Mouse (Mus musculus): ENCODE measurements around the gene Wdr63. TPM values are rescaled to one million over a fixed set of nuclear protein-coding genes. Genes with fewer than 3 reads are reported as not detected.

The Wdr63 gene
- total and polyA plus RNA-seq, 3 experiments = not detected

DNA sequence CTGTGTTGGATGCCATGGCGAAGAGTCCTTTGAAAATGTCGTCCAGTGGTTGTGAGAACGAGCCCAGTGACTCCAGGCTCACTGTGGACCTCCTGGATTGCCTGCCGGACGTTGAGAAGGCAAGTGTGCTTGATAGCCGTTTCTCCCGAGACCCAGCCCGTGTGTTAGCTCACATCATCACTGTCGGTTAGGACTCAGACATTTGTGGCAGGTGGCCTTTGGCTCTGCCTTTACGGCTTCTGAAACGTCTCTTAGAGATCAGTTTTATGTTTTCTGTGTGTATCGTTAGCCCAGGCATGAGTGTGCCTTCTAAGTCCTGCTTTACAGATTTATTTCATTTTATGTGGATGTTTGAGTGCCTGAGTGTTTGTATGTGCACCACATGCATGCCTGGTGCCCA, 93.6 kb downstream of the Wdr63 start:
- no peak for TF ChIP-seq ETS1 (IDR thresholded peaks at IDR 0.05; ENCODE audit: low read depth, low read length)
- TF ChIP-seq MYB (IDR thresholded peaks at IDR 0.05; ENCODE audit: low read depth, low read length) = no peak
- no peak for TF ChIP-seq CHD2 (IDR thresholded peaks at IDR 0.05; ENCODE audit: low read length)
- no peak for TF ChIP-seq TAL1 (IDR thresholded peaks at IDR 0.05; ENCODE audit: low read length)
- TF ChIP-seq SMC3 (IDR thresholded peaks at IDR 0.05; ENCODE audit: low read depth, low read length) = no peak
- TF ChIP-seq POLR2AphosphoS5 (IDR thresholded peaks at IDR 0.05; ENCODE audit: borderline replicate concordance, low read depth, low read length) = no peak
- TF ChIP-seq JUND (IDR thresholded peaks at IDR 0.05; ENCODE audit: low read depth, low read length) = no peak
- no peak for TF ChIP-seq BHLHE40 (IDR thresholded peaks at IDR 0.05; ENCODE audit: borderline replicate concordance, low read depth, low read length)
- no peak for TF ChIP-seq MXI1 (IDR thresholded peaks at IDR 0.05; ENCODE audit: low read depth, low read length)
- TF ChIP-seq UBTF (IDR thresholded peaks at IDR 0.05; ENCODE audit: borderline replicate concordance, insufficient read depth, low read depth, low read length) = no peak
- TF ChIP-seq TBP (IDR thresholded peaks at IDR 0.05; ENCODE audit: low read depth, low read length) = no peak
- TF ChIP-seq CHD1 (IDR thresholded peaks at IDR 0.05; ENCODE audit: low read depth, low read length) = no peak
- no peak for TF ChIP-seq GATA1 (IDR thresholded peaks at IDR 0.05; ENCODE audit: low read depth, low read length)
- Histone ChIP-seq H3K4me1 (ENCODE audit: control insufficient read depth in 1 of 2, insufficient read depth in 2 of 2, low read length in 2 of 2) (no peaks in the 10 kb centered on the region), H3K9ac (ENCODE audit: control insufficient read depth, low read depth, low read length, poor library complexity, severe bottlenecking) (no peak overlapping the region), H3K36me3 (ENCODE audit: control insufficient read depth in 1 of 2, insufficient read depth in 2 of 2, low read length in 2 of 2) (peaks cover 0 to 18% of the 10 kb centered on the region in 2 experiments; a peak in 2 of 4 replicates), H3K27me3 (ENCODE audit: control insufficient read depth in 1 of 2, insufficient read depth in 2 of 2, low read length in 2 of 2) (no peaks in the 10 kb centered on the region; a peak in 1 of 4 replicates), H3K79me2 (ENCODE audit: control insufficient read depth, insufficient read depth, low read length, poor library complexity) (0 out of 2 replicates have a peak, but pooled peaks cover 1% of the 10 kb centered on the region), H3K9me3 (replicated peaks; ENCODE audit: insufficient read depth, low read length) (no peaks in the 10 kb centered on the region), H3K27ac (ENCODE audit: control insufficient read depth, low read depth, low read length) (no peak overlapping the region), H3K4me3 (ENCODE audit: control insufficient read depth in 1 of 2, insufficient read depth in 1 of 2, low read depth in 2 of 2, low read length in 2 of 2) (no peak overlapping the region)
- no peak for DNase-seq (ENCODE audit: low read depth, low spot score)

DNA sequence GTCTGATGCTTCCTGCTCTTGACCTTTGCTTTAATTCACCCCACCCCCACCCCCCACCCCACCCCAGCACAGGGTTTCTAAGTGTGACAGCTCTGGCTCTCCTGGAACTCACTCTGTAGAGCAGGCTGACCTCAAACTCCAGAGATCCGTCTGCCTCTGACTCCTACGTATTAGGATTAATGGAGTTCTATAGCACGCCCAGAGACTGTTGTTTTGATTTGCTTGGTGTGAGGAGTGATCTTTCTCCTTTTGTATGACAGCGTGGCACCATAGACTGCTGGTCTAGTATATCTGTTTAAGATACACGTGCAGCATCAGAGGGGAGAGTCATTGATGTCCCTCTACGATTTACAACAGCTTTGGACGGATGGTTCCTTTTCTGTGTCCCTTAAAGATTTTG, 94.4 kb downstream of the Wdr63 start:
- no peaks in the 10 kb centered on the region for H3K9me3 ChIP-seq (replicated peaks; ENCODE audit: insufficient read depth, low read length)

More for the DNA sequence above, 94.4 kb downstream of the Wdr63 start:
- no peak for TF ChIP-seq MYB (IDR thresholded peaks at IDR 0.05; ENCODE audit: low read depth, low read length)
- TF ChIP-seq MAZ (IDR thresholded peaks at IDR 0.05; ENCODE audit: low read depth, low read length) = no peak
- TF ChIP-seq KAT2A (conservative IDR thresholded peaks at IDR 0.05; ENCODE audit: low read depth, low read length) = no peak
- no peak for TF ChIP-seq ZMIZ1 (IDR thresholded peaks at IDR 0.05; ENCODE audit: low read depth, low read length)
- TF ChIP-seq POLR2A (IDR thresholded peaks at IDR 0.05; ENCODE audit: control insufficient read depth in 1 of 2, insufficient read depth in 1 of 2, low read depth in 1 of 2, low read length in 2 of 2, poor library complexity in 1 of 2) = no peak
- TF ChIP-seq RCOR1 (IDR thresholded peaks at IDR 0.05; ENCODE audit: low read depth, low read length) = no peak
- no peak for TF ChIP-seq NRF1 (IDR thresholded peaks at IDR 0.05; ENCODE audit: insufficient read depth, low read depth, low read length, poor library complexity, severe bottlenecking)
- no peak for TF ChIP-seq ELF1 (IDR thresholded peaks at IDR 0.05; ENCODE audit: low read depth, low read length)
- TF ChIP-seq BHLHE40 (IDR thresholded peaks at IDR 0.05; ENCODE audit: borderline replicate concordance, low read depth, low read length) = no peak
- TF ChIP-seq UBTF (IDR thresholded peaks at IDR 0.05; ENCODE audit: borderline replicate concordance, insufficient read depth, low read depth, low read length) = no peak
- no peak for TF ChIP-seq POLR2AphosphoS5 (IDR thresholded peaks at IDR 0.05; ENCODE audit: borderline replicate concordance, low read depth, low read length)
- no peak for TF ChIP-seq ZNF384 (IDR thresholded peaks at IDR 0.05; ENCODE audit: low read depth, low read length)
- TF ChIP-seq E2F4 (IDR thresholded peaks at IDR 0.05; ENCODE audit: borderline replicate concordance, low read depth, low read length) = no peak
- TF ChIP-seq ZKSCAN1 (IDR thresholded peaks at IDR 0.05; ENCODE audit: low read depth, low read length) = no peak
- no peak for TF ChIP-seq GABPA (IDR thresholded peaks at IDR 0.05; ENCODE audit: low read depth, low read length)
- no peak for TF ChIP-seq MXI1 (IDR thresholded peaks at IDR 0.05; ENCODE audit: low read depth, low read length)
- Histone ChIP-seq H3K27ac (ENCODE audit: control insufficient read depth, low read depth, low read length) (no peak overlapping the region), H3K4me1 (ENCODE audit: control insufficient read depth in 1 of 2, insufficient read depth in 2 of 2, low read length in 2 of 2) (no peaks in the 10 kb centered on the region), H3K27me3 (ENCODE audit: control insufficient read depth in 1 of 2, insufficient read depth in 2 of 2, low read length in 2 of 2) (no peaks in the 10 kb centered on the region), H3K79me2 (ENCODE audit: control insufficient read depth, insufficient read depth, low read length, poor library complexity) (peaks cover 1% of the 10 kb centered on the region; the same call in 1 of the 2 replicates), H3K9ac (ENCODE audit: control insufficient read depth, low read depth, low read length, poor library complexity, severe bottlenecking) (no peak overlapping the region), H3K4me3 (ENCODE audit: control insufficient read depth in 1 of 2, insufficient read depth in 1 of 2, low read depth in 2 of 2, low read length in 2 of 2) (no peak overlapping the region), H3K36me3 (ENCODE audit: control insufficient read depth in 1 of 2, insufficient read depth in 2 of 2, low read length in 2 of 2) (peaks cover 0 to 20% of the 10 kb centered on the region in 2 experiments; a peak in 2 of 4 replicates)
- DNase-seq (ENCODE audit: low read depth, low spot score) = no peak

All from MEL (cell line).